Mouse (Mus musculus): ENCODE data around the gene Vdr. TPM values are rescaled to one million over a fixed set of nuclear protein-coding genes. Genes with fewer than 3 reads are reported as not detected.

The Vdr gene
- polyA plus RNA-seq, 1 experiment from 2014 or later: 0.32 TPM

DNA sequence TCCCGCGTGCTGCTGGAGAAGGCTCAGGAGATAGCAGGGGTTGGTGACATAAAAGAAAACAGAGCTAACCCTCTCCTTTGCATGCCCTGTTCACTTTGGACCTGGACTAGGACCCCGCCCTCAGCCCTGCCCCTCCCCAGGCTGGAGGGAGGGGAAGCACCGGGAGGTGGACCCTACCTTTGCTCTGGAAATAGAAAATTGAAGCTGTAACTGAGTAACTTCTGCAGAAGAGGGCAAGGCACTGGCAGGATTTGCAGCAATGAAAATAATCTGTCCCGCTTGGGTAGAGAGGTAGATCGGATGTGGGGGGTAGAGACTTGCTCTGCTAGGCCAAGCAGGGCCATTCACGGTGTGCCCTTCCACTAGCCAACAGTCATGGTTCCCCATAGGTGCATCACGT, 32.9 kb upstream of the Vdr start:
- Histone ChIP-seq H3K4me3 (no peak overlapping the region), H3K27ac (replicated peaks) (no peak overlapping the region), H3K9ac (no peak overlapping the region), H3K27me3 (no peaks in the 10 kb centered on the region), H3K9me3 (no peaks in the 10 kb centered on the region), H3K4me2 (no peak overlapping the region), H3K36me3 (no peaks in the 10 kb centered on the region), H3K4me1 (replicated peaks) (no peaks in the 10 kb centered on the region)
- ATAC-seq (ENCODE audit: low FRiP score, low read depth): no peak
- 84% methylated on average over 8 of the region's 8 CpGs for WGBS

DNA sequence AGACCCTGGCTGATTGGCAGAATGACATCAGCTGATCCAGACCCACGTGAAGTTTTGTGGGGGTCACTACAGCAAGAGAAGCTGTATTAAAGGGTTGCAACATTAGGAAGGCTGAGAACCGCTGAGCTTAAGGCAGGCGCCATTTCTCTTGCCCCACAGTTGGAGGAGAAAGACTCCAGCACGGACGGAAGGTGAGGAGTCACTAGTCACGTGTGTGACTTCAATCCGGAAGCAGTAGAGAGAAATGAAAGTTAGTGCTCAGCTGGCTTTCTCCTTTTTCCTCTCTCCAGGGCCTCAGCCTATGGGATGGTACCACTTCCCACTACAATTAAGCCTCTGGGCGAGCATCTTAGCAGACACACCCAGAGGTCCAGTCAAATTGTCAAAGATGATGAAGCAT, 32.1 kb upstream of the Vdr start:
- no peaks in the 10 kb centered on the region for H3K36me3 ChIP-seq
- H3K4me2 ChIP-seq: no peak overlapping the region
- H3K9ac ChIP-seq: no peak overlapping the region
- ATAC-seq (ENCODE audit: low FRiP score, low read depth): no peak
- H3K27ac ChIP-seq (replicated peaks): no peak overlapping the region
- WGBS: 86% methylated on average over 8 of the region's 8 CpGs
- H3K4me3 ChIP-seq: no peak overlapping the region
- no peaks in the 10 kb centered on the region for H3K4me1 ChIP-seq (replicated peaks)
- H3K9me3 ChIP-seq: no peaks in the 10 kb centered on the region
- H3K27me3 ChIP-seq: no peaks in the 10 kb centered on the region

DNA sequence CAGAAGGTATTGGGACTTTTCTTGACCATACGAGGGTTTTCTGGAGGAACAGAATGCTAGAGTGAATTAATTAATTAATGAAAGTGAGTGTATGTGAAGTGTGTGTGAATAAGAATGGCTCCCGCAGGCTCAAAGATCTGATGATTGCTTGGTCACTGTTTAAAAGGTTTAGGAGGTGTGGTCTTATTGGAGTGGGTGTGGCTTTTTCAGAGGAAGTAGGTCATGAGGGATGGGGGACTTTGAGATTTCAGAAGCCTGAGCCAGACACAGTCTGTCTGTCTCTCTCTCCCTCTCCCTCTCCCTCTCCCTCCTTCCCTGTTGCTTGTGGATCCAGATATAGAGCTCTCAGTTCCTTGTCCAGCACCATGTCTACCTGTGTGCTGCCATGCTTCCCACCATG, 30.9 kb upstream of the Vdr start:
- Histone ChIP-seq H3K27ac (replicated peaks) (no peak overlapping the region), H3K27me3 (no peaks in the 10 kb centered on the region), H3K4me3 (no peak overlapping the region), H3K9me3 (no peaks in the 10 kb centered on the region), H3K36me3 (no peaks in the 10 kb centered on the region), H3K4me1 (replicated peaks) (no peaks in the 10 kb centered on the region), H3K9ac (no peak overlapping the region), H3K4me2 (no peak overlapping the region)
- 91% methylated on average over 2 of the region's 2 CpGs for whole genome bisulfite sequencing
- ATAC-seq (ENCODE audit: low FRiP score, low read depth): no peak

DNA sequence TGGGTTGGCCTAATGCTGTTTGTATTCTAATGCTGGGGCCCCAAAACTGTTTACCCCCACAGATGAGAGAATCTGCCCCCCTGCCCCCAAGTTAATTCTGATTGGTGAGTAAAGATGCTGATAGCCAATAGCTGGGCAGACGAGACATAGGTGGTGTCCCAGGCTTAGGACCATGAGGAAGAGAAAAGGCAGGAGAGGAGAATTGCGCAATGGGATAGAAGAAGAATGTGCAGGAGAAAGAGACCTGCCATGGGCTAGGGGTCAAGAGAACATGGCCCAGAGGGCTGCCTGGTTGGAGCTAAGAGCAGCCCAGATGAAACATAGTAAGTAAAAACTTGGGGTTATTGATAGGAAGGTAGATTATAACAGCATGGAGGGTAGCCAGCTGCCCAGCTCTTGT, 29.7 kb upstream of the Vdr start:
- Histone ChIP-seq H3K9ac (no peak overlapping the region), H3K27ac (replicated peaks) (no peak overlapping the region), H3K4me1 (replicated peaks) (no peaks in the 10 kb centered on the region), H3K4me2 (no peak overlapping the region), H3K4me3 (no peak overlapping the region), H3K9me3 (no peaks in the 10 kb centered on the region), H3K36me3 (no peaks in the 10 kb centered on the region), H3K27me3 (no peaks in the 10 kb centered on the region)
- WGBS: 93% methylated on average over 2 of the region's 2 CpGs
- ATAC-seq (ENCODE audit: low FRiP score, low read depth): no peak

DNA sequence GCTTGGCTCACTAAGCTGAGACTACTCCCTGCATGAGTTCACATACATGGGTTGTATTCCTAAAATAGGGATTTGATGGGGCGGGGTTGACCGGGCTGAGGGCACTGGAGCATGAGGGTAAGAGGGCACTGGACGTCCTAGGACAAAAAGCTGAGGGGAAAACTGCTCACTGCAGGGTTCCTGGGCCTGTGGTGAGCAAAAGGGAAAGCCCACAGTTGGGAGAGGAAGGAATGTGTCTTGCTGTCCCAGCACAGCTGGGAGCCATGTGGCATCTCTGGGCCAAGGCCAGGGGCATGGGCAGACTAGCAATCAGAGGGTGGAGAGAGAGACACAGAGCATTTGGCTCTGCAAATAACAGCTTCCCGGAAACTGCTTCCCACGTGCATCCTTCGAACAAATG, 28.1 kb upstream of the Vdr start:
- H3K9ac ChIP-seq: no peak overlapping the region
- H3K36me3 ChIP-seq: no peaks in the 10 kb centered on the region
- no peak for ATAC-seq (ENCODE audit: low FRiP score, low read depth)
- no peak overlapping the region for H3K4me2 ChIP-seq
- H3K27me3 ChIP-seq: no peaks in the 10 kb centered on the region
- H3K9me3 ChIP-seq: no peaks in the 10 kb centered on the region
- 48% methylated on average over 6 of the region's 6 CpGs for WGBS
- no peaks in the 10 kb centered on the region for H3K4me1 ChIP-seq (replicated peaks)
- H3K27ac ChIP-seq (replicated peaks): no peak overlapping the region
- no peak overlapping the region for H3K4me3 ChIP-seq

DNA sequence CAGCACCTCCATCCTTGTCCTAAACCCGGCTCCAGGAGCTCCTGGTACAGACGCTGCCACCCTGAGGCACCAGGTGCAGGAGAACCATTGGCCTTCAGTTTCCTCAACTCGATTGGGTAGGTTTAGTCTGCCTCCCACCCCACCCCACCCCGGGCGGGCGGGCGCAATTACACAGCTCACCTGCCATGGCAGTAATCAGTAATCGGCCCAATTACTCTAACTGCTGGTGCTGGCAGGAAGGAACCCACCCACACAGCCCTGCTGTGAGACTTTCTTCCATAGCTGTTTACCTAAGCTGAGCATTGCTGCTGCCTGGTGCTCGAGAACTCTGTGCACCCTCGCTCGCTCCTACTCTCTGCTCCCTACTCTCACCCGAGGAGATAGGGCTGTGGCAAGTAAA, 22.0 kb upstream of the Vdr start:
- ATAC-seq (ENCODE audit: low FRiP score, low read depth): no peak
- Histone ChIP-seq H3K27me3 (no peaks in the 10 kb centered on the region), H3K4me2 (no peak overlapping the region), H3K36me3 (no peaks in the 10 kb centered on the region), H3K9ac (no peak overlapping the region), H3K4me3 (no peak overlapping the region), H3K27ac (replicated peaks) (no peak overlapping the region), H3K4me1 (replicated peaks) (no peaks in the 10 kb centered on the region), H3K9me3 (no peaks in the 10 kb centered on the region)
- WGBS: 86% methylated on average over 12 of the region's 12 CpGs

DNA sequence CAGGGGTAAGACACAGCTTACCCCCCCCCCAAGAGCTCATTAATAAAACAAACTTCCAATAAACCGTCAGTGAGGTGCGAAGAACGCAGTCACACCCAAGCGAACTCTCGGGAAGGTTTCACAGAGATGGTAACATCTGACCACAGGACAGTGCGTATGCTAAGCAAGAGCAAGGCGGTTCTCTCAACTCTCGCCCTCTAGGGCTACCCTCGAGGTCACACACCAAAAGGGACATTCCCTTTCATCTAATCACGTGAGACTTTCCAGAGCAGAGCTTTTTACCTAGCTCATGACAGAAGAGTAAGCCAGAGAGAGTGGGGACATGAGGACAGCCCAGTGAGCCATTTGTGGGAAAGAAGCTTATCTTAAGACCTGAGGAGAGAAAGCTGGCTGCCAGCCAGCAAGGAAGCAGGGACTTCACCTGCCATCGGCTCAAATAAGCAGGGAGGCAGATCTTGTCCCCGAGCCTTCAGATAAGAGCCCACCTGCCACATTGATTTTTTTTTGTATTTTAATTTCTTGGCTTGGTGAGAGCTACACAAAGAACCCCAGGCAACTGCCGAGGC, 18.9 kb upstream of the Vdr start:
- Histone ChIP-seq H3K27me3 (no peaks in the 10 kb centered on the region), H3K9ac (no peak overlapping the region), H3K4me2 (no peak overlapping the region), H3K9me3 (no peaks in the 10 kb centered on the region), H3K27ac (replicated peaks) (no peak overlapping the region), H3K36me3 (no peaks in the 10 kb centered on the region), H3K4me1 (replicated peaks) (no peaks in the 10 kb centered on the region), H3K4me3 (no peak overlapping the region)
- no peak for ATAC-seq (ENCODE audit: low FRiP score, low read depth)
- WGBS: 62% methylated on average over 13 of the region's 13 CpGs

DNA sequence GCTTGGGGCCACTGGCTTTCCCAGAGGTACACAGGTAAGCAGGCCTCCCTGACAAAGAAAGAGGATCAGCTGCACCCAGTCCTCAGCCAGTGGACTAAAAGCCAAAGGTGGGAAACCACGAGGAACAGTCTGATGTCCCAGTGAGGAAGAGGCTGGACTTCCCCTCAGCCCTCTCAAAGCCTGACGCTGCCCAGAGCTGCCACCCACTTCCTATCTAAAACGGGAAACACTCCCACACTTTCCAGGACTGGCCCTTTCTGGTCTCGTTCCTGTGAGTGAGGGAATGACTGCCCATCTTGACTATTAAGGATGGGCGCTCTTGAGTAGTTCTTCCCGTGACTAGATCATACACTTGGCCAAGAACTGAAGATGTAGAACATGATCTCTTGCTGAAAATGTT, 17.4 kb upstream of the Vdr start:
- Histone ChIP-seq H3K4me1 (replicated peaks) (no peaks in the 10 kb centered on the region), H3K27ac (replicated peaks) (no peak overlapping the region), H3K36me3 (no peaks in the 10 kb centered on the region), H3K4me2 (no peak overlapping the region), H3K27me3 (no peaks in the 10 kb centered on the region), H3K9ac (no peak overlapping the region), H3K9me3 (no peaks in the 10 kb centered on the region), H3K4me3 (no peak overlapping the region)
- 86% methylated on average over 6 of the region's 6 CpGs for WGBS
- no peak for ATAC-seq (ENCODE audit: low FRiP score, low read depth)

DNA sequence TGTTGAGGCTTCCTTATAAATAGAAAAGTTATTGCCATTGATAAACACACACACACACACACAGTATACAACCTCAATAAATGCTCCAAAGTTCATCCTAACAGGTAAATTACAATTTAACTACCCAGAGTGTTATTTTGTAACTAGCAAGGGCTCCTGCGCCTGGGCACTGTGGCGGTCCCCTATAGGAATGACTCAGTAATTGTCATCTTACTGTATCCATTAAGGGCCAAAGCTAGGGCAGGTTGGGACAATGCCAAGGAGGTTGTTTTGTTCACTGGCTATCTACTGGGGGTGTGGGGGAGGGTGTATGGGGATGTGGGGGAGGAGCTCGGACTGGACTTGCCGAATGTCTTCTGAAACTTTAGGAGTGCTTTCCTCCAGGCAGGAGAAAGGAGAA, 16.6 kb upstream of the Vdr start:
- ATAC-seq (ENCODE audit: low FRiP score, low read depth): no peak
- H3K36me3 ChIP-seq: no peaks in the 10 kb centered on the region
- H3K9ac ChIP-seq: no peak overlapping the region
- no peak overlapping the region for H3K4me2 ChIP-seq
- H3K4me1 ChIP-seq (replicated peaks): no peaks in the 10 kb centered on the region
- H3K27me3 ChIP-seq: no peaks in the 10 kb centered on the region
- H3K4me3 ChIP-seq: no peak overlapping the region
- H3K9me3 ChIP-seq: no peaks in the 10 kb centered on the region
- WGBS: 68% methylated on average over 4 of the region's 4 CpGs
- no peak overlapping the region for H3K27ac ChIP-seq (replicated peaks)

DNA sequence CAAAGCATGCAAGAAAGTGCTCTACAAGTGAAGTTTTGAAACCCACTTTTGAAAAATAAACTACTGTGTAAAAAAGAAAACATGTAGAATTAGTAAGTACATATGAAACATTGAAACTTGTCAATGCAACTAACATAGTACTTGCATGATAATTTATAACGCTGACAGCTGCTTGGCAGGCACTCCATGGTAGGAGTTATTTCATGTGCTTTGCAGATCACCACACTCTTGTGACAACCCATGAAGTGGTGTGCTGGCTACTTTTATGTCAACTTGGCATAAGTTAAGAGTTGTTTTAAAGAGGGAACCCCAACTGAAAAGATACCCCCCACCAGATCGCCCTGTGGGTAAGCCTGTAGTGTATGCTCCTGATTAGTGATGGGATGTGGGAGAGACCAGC, 12.0 kb upstream of the Vdr start:
- Histone ChIP-seq H3K4me1 (replicated peaks) (no peaks in the 10 kb centered on the region), H3K4me2 (no peak overlapping the region), H3K9ac (no peak overlapping the region), H3K27ac (replicated peaks) (no peak overlapping the region), H3K36me3 (no peaks in the 10 kb centered on the region), H3K4me3 (no peak overlapping the region), H3K9me3 (no peaks in the 10 kb centered on the region), H3K27me3 (no peaks in the 10 kb centered on the region)
- 97% methylated on average over 2 of the region's 2 CpGs for WGBS
- ATAC-seq (ENCODE audit: low FRiP score, low read depth): no peak

DNA sequence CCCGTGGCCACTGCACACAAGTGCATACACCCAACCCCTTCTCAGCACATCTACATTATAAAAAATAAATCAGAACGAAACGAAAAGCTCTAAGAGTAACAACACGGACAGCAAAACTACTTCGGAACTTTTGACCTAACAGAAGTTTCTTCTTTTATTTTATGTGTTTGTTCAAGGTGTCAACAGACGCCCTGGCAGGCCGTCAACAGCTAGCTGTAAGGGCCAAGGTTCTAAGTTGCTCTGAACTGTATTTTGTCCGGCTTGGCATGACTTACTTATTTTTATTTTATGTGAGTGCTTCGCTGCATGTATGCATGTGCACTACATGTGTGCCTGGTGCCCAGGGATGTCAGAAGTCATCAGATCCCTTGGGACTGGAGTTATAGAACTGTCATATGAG, 11.4 kb upstream of the Vdr start:
- no peaks in the 10 kb centered on the region for H3K36me3 ChIP-seq
- H3K9me3 ChIP-seq: no peaks in the 10 kb centered on the region
- H3K4me2 ChIP-seq: no peak overlapping the region
- no peaks in the 10 kb centered on the region for H3K4me1 ChIP-seq (replicated peaks)
- no peak overlapping the region for H3K9ac ChIP-seq
- no peak overlapping the region for H3K27ac ChIP-seq (replicated peaks)
- 95% methylated on average over 9 of the region's 9 CpGs for WGBS
- ATAC-seq (ENCODE audit: low FRiP score, low read depth): no peak
- H3K27me3 ChIP-seq: no peaks in the 10 kb centered on the region
- H3K4me3 ChIP-seq: no peak overlapping the region

DNA sequence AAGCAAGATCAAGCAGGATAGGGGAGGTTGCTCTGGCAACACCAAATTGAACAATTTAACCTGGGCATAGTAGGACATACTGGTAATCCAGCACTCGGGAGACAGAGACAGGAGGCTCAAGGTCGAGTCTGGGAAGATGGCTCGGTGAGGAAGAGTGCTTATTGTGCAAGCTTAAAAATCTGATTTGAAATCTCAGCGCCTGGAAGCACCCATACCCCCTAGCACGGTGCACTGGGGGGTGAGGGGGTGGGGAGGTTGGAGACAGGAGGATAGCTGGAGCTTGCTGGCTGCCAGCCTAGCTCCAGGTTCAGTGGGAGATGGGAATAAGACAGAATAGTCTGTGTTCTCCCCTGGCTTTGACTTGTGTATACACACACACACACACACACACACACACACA, 9.9 kb upstream of the Vdr start:
- ATAC-seq (ENCODE audit: low FRiP score, low read depth): no peak
- no peak overlapping the region for H3K4me2 ChIP-seq
- WGBS: 74% methylated on average over 5 of the region's 5 CpGs
- H3K27me3 ChIP-seq: no peaks in the 10 kb centered on the region
- H3K4me3 ChIP-seq: no peak overlapping the region
- H3K36me3 ChIP-seq: no peaks in the 10 kb centered on the region
- H3K27ac ChIP-seq (replicated peaks): no peak overlapping the region
- no peaks in the 10 kb centered on the region for H3K9me3 ChIP-seq
- H3K9ac ChIP-seq: no peak overlapping the region
- H3K4me1 ChIP-seq (replicated peaks): no peaks in the 10 kb centered on the region

DNA sequence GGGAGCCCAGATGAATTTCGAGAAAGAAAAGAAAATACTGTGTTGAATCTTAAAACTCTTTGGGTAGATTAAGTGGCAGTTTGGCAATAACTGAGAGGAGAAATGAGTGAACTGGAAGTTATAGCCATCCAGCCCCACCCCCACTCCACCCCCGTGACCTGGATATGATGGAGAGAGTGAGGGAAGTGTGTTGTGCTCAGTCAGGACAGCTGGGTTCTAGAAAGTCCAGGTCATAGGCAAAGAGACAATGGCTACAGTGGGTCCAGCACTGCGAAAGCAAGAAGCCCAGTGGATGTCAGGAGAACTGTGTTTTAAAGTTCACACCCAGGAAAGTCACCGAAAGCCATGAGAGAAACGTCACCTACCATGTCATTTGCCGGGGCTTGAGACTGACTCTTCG, 8.8 kb upstream of the Vdr start:
- no peak overlapping the region for H3K27ac ChIP-seq (replicated peaks)
- no peak overlapping the region for H3K4me2 ChIP-seq
- ATAC-seq (ENCODE audit: low FRiP score, low read depth): no peak
- H3K36me3 ChIP-seq: no peaks in the 10 kb centered on the region
- WGBS: 86% methylated on average over 7 of the region's 7 CpGs
- no peaks in the 10 kb centered on the region for H3K27me3 ChIP-seq
- H3K9ac ChIP-seq: no peak overlapping the region
- 0 out of 2 replicates have a peak, but pooled peaks cover 3% of the 10 kb centered on the region for H3K4me1 ChIP-seq (replicated peaks)
- H3K4me3 ChIP-seq: no peak overlapping the region
- H3K9me3 ChIP-seq: no peaks in the 10 kb centered on the region
